Mouse (Mus musculus) thymus, postnatal 0 days (tissue): Measurements from ENCODE around the gene Prkce. TPM values are rescaled to one million over a fixed set of nuclear protein-coding genes. Genes with fewer than 3 reads are reported as not detected.
A peak's percentile ranks its signal among the peaks of the same experiment; 100 is the strongest.

ENCODE experiments used
- DNase-seq: peaks from one replicate; pipeline ENCODE4 v3.0.0-alpha.2; 2015; ENCODE audit warnings: low spot score
- polyA plus RNA-seq: library from polyadenylated mRNA; unstranded; fragments of >200 nt; fragmentation: Nextera tagmentation; extraction: Ambion mirVana; gene quantifications from 2 replicates; pipeline ENCODE4 v1.2.1, GENCODE M21; 2015

Gene Prkce
- polyA plus RNA-seq, 1 experiment from 2014 or later: 1.6 TPM

GRCm38 (mm10) chr17:86506881-86507280, 339.3 kb downstream of the Prkce start:
- DNase-seq: no peak

GRCm38 (mm10) chr17:86507342-86508211, 340.0 kb downstream of the Prkce start:
- DNase-seq: no peak

GRCm38 (mm10) chr17:86508212-86508490, 340.6 kb downstream of the Prkce start:
- no peak for DNase-seq

- DNase-seq: no peak
These were observed 342.3 kb downstream of the Prkce start for GRCm38 (mm10) chr17:86509871-86510270.

DNA sequence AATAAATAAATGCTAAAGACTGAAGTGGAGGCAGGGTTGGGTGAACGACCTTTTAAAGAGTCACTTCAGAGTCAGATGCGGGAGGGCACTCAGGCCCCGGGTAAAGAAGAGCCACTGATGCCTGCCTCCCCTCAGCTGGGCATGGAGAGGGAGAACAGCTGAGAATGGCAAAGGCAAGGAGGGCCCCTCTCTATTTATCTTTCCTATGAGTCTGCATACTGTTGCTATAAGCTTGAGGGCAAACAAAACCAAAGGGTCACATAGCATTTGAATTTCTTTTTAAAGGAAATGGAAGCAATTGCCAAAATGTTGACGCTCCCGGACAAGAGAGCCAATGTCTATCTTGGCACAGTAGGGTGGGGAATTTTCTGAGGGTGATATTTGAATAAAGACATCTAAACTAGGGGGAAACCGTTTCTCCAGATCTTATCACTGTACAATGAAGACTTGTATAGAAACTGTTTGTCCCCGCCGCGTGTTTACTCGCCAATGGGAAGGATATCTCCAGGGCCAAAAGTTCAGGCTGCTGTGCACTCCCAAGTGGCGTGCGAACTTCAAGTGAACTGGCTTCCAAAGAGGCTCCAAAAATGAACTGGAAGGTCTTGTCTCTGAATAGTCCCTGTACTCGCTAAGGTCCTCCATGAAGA, 347.5 kb downstream of the Prkce start:
- DNase-seq: no peak

GRCm38 (mm10) chr17:86516630-86517029, 349.0 kb downstream of the Prkce start:
- DNase-seq: no peak

- DNase-seq: no peak
These were observed 351.0 kb downstream of the Prkce start for GRCm38 (mm10) chr17:86518604-86519003.

- no peak for DNase-seq
These were observed 353.7 kb downstream of the Prkce start for GRCm38 (mm10) chr17:86521252-86521651.

- DNase-seq: no peak
These were observed 355.1 kb downstream of the Prkce start for GRCm38 (mm10) chr17:86522649-86523048.

GRCm38 (mm10) chr17:86523374-86523773, 355.8 kb downstream of the Prkce start:
- no peak for DNase-seq

DNA sequence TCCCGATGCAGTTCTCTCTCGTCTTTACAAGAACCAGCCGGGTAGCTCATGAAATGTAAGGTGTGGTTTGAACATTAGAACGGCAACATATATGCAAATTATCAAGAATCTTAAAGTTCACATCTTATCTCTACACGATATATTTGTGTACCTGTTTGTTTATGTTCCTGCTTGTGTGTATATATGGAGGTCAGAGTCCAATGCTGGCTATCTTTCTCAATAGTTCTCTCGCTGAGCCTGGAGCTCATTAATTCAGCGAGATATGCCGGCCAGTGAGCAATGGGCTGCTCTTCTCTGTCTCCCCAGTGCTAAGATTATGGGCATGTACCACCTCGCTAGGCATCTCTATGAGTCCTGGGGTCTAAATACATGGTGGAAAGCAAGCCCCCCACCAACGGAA, 356.3 kb downstream of the Prkce start:
- DNase-seq: no peak

DNA sequence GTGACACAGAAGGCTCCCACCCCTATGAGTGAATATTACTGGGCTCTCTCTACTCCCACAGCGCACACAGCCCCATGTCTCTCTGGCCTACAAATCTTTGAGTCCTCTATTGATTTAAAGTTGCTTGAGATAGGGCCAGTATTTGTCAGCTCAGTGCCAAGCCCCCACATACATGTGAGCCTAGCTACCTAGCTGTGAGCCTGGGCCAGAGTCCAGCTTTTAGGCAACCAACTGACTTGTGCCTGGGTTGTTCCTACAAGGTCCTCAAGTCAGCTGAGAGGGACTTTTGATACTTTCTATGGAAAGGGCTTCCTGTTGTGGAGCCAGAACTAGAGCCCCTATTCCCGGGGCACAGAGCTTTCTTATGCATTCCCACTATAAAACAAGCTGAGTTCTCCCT, 357.5 kb downstream of the Prkce start:
- no peak for DNase-seq

GRCm38 (mm10) chr17:86526016-86526415, 358.4 kb downstream of the Prkce start:
- DNase-seq: no peak

DNA sequence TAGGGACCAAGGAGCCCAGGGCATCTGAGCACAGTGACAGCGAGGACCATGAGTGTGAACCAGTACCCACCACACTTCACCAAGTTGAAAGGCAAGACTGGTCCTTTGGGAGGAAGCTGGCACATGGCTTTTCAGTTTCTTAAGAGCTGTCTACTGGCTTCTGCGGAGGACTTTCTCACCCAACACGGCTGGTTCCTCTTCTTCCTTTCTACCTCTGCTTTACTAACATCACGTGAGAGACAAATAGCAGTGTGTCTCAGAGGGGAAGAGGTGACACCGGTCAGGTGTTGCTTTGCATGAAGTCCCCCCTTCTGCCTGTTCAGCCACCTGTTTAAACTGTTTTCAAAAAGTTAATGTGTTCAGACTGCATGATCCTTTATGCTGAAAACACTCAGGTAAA, 359.7 kb downstream of the Prkce start:
- DNase-seq: no peak

- no peak for DNase-seq
These were observed 361.4 kb downstream of the Prkce start for GRCm38 (mm10) chr17:86529003-86529402.

GRCm38 (mm10) chr17:86529411-86529810, 361.8 kb downstream of the Prkce start:
- DNase-seq: no peak

- DNase-seq: no peak
These were observed 363.6 kb downstream of the Prkce start for GRCm38 (mm10) chr17:86531231-86531630.

- DNase-seq: no peak
These were observed 365.4 kb downstream of the Prkce start for GRCm38 (mm10) chr17:86532783-86533548.

DNA sequence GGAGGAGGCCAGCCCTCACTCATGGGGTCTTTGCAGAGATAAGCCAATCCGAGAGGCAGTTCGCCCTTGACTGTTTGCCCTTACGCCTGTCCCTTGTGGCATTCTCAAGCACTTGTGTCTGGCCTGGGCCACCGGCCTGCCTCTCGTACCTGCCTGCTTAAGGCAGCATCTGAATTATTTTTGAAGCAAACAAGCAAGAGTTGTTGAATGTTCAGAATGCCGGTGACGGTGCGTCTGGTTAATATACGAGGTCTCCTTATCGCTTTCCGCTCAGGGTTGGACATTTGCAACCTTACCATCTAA, 365.9 kb downstream of the Prkce start:
- DNase-seq: no peak

GRCm38 (mm10) chr17:86535096-86535495, 367.5 kb downstream of the Prkce start:
- no peak for DNase-seq

DNA sequence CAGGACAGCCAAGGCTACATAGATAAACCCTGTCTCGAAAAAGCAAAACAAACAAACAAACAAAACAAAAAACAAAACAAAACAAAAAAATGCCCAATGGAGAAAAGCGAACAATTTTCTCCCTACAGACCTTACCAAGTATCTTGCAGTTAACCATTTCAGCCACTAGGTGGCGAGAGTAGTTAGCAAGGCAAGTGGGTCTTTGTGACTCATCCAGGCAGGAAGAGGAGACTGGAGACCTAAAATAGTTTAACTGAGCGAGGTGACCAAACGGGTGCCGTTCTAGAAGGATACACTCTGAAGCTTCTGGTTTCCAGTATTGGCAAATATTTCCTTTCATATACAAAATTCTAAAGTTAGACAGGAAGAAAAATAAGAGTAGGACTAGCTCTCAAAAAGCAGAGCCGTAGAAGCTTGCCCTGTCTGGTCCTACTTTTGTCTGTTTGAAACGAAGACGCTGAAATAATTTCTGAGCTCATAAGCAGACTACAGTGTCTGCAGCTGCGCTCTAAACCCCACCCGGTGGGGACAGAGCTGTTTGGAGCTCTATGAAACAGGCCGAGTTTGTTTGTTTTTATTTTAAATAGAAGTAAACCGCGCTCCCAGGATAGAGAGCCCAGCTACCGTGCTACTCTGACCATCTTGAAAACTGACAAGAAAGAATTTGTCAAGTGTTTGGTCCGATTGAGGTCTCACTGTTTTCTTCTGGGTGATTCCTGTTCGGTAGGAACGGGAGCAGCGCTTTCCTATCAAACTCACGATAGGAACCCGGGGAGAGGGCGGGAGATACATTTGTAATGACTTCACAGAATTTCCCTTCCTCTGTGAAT, 368.5 kb downstream of the Prkce start:
- peak; percentile 86 for DNase-seq
